Mouse (Mus musculus): ENCODE measurements around the gene Eif3m. TPM values are rescaled to one million over a fixed set of nuclear protein-coding genes. Genes with fewer than 3 reads are reported as not detected.
"Not testable (repeated sequence)": the region's sequence is repeated elsewhere in the genome, so short reads cannot be mapped to it uniquely, and the experiment has no call there.

The Eif3m gene
- polyA plus RNA-seq, 1 experiment from 2014 or later, result 273 TPM

- H3K9ac ChIP-seq (ENCODE audit: low read length), result no peak overlapping the region
- no peaks in the 10 kb centered on the region for H3K27me3 ChIP-seq (replicated peaks; ENCODE audit: control insufficient read depth, insufficient read depth, low read length)
- peak; percentile 30 for DNase-seq (ENCODE audit: low spot score)
- H3K4me2 ChIP-seq (ENCODE audit: low read length), result no peak overlapping the region
- H3K9me3 ChIP-seq (replicated peaks; ENCODE audit: control insufficient read depth, low read length), result no peaks in the 10 kb centered on the region
- 49% methylated on average over 11 of the region's 11 CpGs for WGBS
- H3K4me3 ChIP-seq (ENCODE audit: low read depth, low read length), result no peak overlapping the region
- no peak overlapping the region for H3K27ac ChIP-seq (ENCODE audit: low read depth, low read length)
- no peaks in the 10 kb centered on the region for H3K36me3 ChIP-seq (ENCODE audit: control insufficient read depth, insufficient read depth, low read length)
- H3K4me1 ChIP-seq (ENCODE audit: control insufficient read depth, insufficient read depth, low read length), result no peaks in the 10 kb centered on the region; the same call in 1 of the 2 replicates
- ATAC-seq, result no peak
Measured at GRCm38 (mm10) chr2:105036401-105037070, 19.7 kb upstream of the Eif3m start.

- Histone ChIP-seq H3K27ac (ENCODE audit: low read depth, low read length) (no peak overlapping the region), H3K4me1 (ENCODE audit: control insufficient read depth, insufficient read depth, low read length) (no peaks in the 10 kb centered on the region; the same call in 1 of the 2 replicates), H3K27me3 (replicated peaks; ENCODE audit: control insufficient read depth, insufficient read depth, low read length) (no peaks in the 10 kb centered on the region), H3K9ac (ENCODE audit: low read length) (no peak overlapping the region), H3K9me3 (replicated peaks; ENCODE audit: control insufficient read depth, low read length) (no peaks in the 10 kb centered on the region), H3K4me2 (ENCODE audit: low read length) (no peak overlapping the region), H3K36me3 (ENCODE audit: control insufficient read depth, insufficient read depth, low read length) (no peaks in the 10 kb centered on the region), H3K4me3 (ENCODE audit: low read depth, low read length) (no peak overlapping the region)
- ATAC-seq (no peak), DNase-seq (ENCODE audit: low spot score) (peak; percentile 4)
- 34% methylated on average over 11 of the region's 11 CpGs for WGBS
Measured at GRCm38 (mm10) chr2:105035985-105036384, 19.1 kb upstream of the Eif3m start.

GRCm38 (mm10) chr2:105034084-105034483, 17.2 kb upstream of the Eif3m start:
- Histone ChIP-seq H3K27me3 (replicated peaks; ENCODE audit: control insufficient read depth, insufficient read depth, low read length) (no peaks in the 10 kb centered on the region), H3K9ac (ENCODE audit: low read length) (no peak overlapping the region), H3K27ac (ENCODE audit: low read depth, low read length) (no peak overlapping the region), H3K4me2 (ENCODE audit: low read length) (no peak overlapping the region), H3K4me3 (ENCODE audit: low read depth, low read length) (no peak overlapping the region), H3K9me3 (replicated peaks; ENCODE audit: control insufficient read depth, low read length) (no peaks in the 10 kb centered on the region), H3K36me3 (ENCODE audit: control insufficient read depth, insufficient read depth, low read length) (no peaks in the 10 kb centered on the region), H3K4me1 (ENCODE audit: control insufficient read depth, insufficient read depth, low read length) (no peaks in the 10 kb centered on the region; the same call in 1 of the 2 replicates)
- ATAC-seq (0 out of 2 replicates have a peak, but pooled peaks have one; percentile 61), DNase-seq (ENCODE audit: low spot score) (peak; percentile 26)
- WGBS, result 33% methylated on average over 3 of the region's 3 CpGs

GRCm38 (mm10) chr2:105030505-105030904, 13.6 kb upstream of the Eif3m start:
- H3K9ac ChIP-seq (ENCODE audit: low read length), result no peak overlapping the region
- H3K36me3 ChIP-seq (ENCODE audit: control insufficient read depth, insufficient read depth, low read length), result no peaks in the 10 kb centered on the region
- H3K9me3 ChIP-seq (replicated peaks; ENCODE audit: control insufficient read depth, low read length), result no peaks in the 10 kb centered on the region
- no peak overlapping the region for H3K4me2 ChIP-seq (ENCODE audit: low read length)
- H3K4me1 ChIP-seq (ENCODE audit: control insufficient read depth, insufficient read depth, low read length), result no peaks in the 10 kb centered on the region
- DNase-seq (ENCODE audit: low spot score) (no peak), ATAC-seq (no peak)
- no peak overlapping the region for H3K4me3 ChIP-seq (ENCODE audit: low read depth, low read length)
- H3K27me3 ChIP-seq (replicated peaks; ENCODE audit: control insufficient read depth, insufficient read depth, low read length), result no peaks in the 10 kb centered on the region
- no peak overlapping the region for H3K27ac ChIP-seq (ENCODE audit: low read depth, low read length)
- 92% methylated on average over 5 of the region's 5 CpGs for WGBS

- ATAC-seq (no peak), DNase-seq (ENCODE audit: low spot score) (no peak)
- Histone ChIP-seq H3K9me3 (replicated peaks; ENCODE audit: control insufficient read depth, low read length) (no peaks in the 10 kb centered on the region), H3K27ac (ENCODE audit: low read depth, low read length) (no peak overlapping the region), H3K4me2 (ENCODE audit: low read length) (no peak overlapping the region), H3K36me3 (ENCODE audit: control insufficient read depth, insufficient read depth, low read length) (no peaks in the 10 kb centered on the region), H3K4me1 (ENCODE audit: control insufficient read depth, insufficient read depth, low read length) (no peaks in the 10 kb centered on the region), H3K4me3 (ENCODE audit: low read depth, low read length) (no peak overlapping the region), H3K9ac (ENCODE audit: low read length) (no peak overlapping the region), H3K27me3 (replicated peaks; ENCODE audit: control insufficient read depth, insufficient read depth, low read length) (no peaks in the 10 kb centered on the region)
- WGBS, result 74% methylated on average over 5 of the region's 5 CpGs
Measured at GRCm38 (mm10) chr2:105028806-105029205, 11.9 kb upstream of the Eif3m start.

GRCm38 (mm10) chr2:105026950-105027695, 10.2 kb upstream of the Eif3m start:
- H3K4me1 ChIP-seq (ENCODE audit: control insufficient read depth, insufficient read depth, low read length), result no peaks in the 10 kb centered on the region
- H3K4me2 ChIP-seq (ENCODE audit: low read length), result no peak overlapping the region
- no peaks in the 10 kb centered on the region for H3K27me3 ChIP-seq (replicated peaks; ENCODE audit: control insufficient read depth, insufficient read depth, low read length)
- DNase-seq (ENCODE audit: low spot score) (no peak), ATAC-seq (no peak)
- no peak overlapping the region for H3K27ac ChIP-seq (ENCODE audit: low read depth, low read length)
- no peak overlapping the region for H3K9ac ChIP-seq (ENCODE audit: low read length)
- no peak overlapping the region for H3K4me3 ChIP-seq (ENCODE audit: low read depth, low read length)
- WGBS, result 83% methylated on average over 22 of the region's 22 CpGs
- H3K36me3 ChIP-seq (ENCODE audit: control insufficient read depth, insufficient read depth, low read length), result no peaks in the 10 kb centered on the region
- H3K9me3 ChIP-seq (replicated peaks; ENCODE audit: control insufficient read depth, low read length), result no peaks in the 10 kb centered on the region

- not testable (repeated sequence) for H3K9ac ChIP-seq (ENCODE audit: low read length); DNase-seq (ENCODE audit: low spot score); H3K9me3 ChIP-seq (replicated peaks; ENCODE audit: control insufficient read depth, low read length); H3K4me2 ChIP-seq (ENCODE audit: low read length); ATAC-seq; H3K36me3 ChIP-seq (ENCODE audit: control insufficient read depth, insufficient read depth, low read length); H3K4me3 ChIP-seq (ENCODE audit: low read depth, low read length); H3K4me1 ChIP-seq (ENCODE audit: control insufficient read depth, insufficient read depth, low read length); H3K27ac ChIP-seq (ENCODE audit: low read depth, low read length); H3K27me3 ChIP-seq (replicated peaks; ENCODE audit: control insufficient read depth, insufficient read depth, low read length)
- 92% methylated on average over 12 of the region's 12 CpGs for WGBS
Measured at GRCm38 (mm10) chr2:105025610-105026009, 8.7 kb upstream of the Eif3m start.

GRCm38 (mm10) chr2:105023815-105024214, 6.9 kb upstream of the Eif3m start:
- Histone ChIP-seq H3K9me3 (replicated peaks; ENCODE audit: control insufficient read depth, low read length) (no peaks in the 10 kb centered on the region), H3K27me3 (replicated peaks; ENCODE audit: control insufficient read depth, insufficient read depth, low read length) (no peaks in the 10 kb centered on the region), H3K27ac (ENCODE audit: low read depth, low read length) (no peak overlapping the region), H3K9ac (ENCODE audit: low read length) (no peak overlapping the region), H3K4me1 (ENCODE audit: control insufficient read depth, insufficient read depth, low read length) (no peaks in the 10 kb centered on the region), H3K36me3 (ENCODE audit: control insufficient read depth, insufficient read depth, low read length) (no peaks in the 10 kb centered on the region), H3K4me2 (ENCODE audit: low read length) (no peak overlapping the region), H3K4me3 (ENCODE audit: low read depth, low read length) (no peak overlapping the region)
- DNase-seq (ENCODE audit: low spot score) (no peak), ATAC-seq (no peak)
- WGBS, result 81% methylated on average over 4 of the region's 4 CpGs

- Histone ChIP-seq H3K36me3 (ENCODE audit: control insufficient read depth, insufficient read depth, low read length) (no peaks in the 10 kb centered on the region), H3K4me2 (ENCODE audit: low read length) (no peak overlapping the region), H3K9me3 (replicated peaks; ENCODE audit: control insufficient read depth, low read length) (no peaks in the 10 kb centered on the region), H3K9ac (ENCODE audit: low read length) (no peak overlapping the region), H3K27me3 (replicated peaks; ENCODE audit: control insufficient read depth, insufficient read depth, low read length) (no peaks in the 10 kb centered on the region), H3K4me3 (ENCODE audit: low read depth, low read length) (no peak overlapping the region), H3K27ac (ENCODE audit: low read depth, low read length) (no peak overlapping the region), H3K4me1 (ENCODE audit: control insufficient read depth, insufficient read depth, low read length) (no peaks in the 10 kb centered on the region)
- WGBS, result 88% methylated on average over 6 of the region's 6 CpGs
- ATAC-seq, result no peak
- no peak for DNase-seq (ENCODE audit: low spot score)
Measured at GRCm38 (mm10) chr2:105023031-105023615, 6.2 kb upstream of the Eif3m start.
